Mouse (Mus musculus) kidney, adult 2 months (tissue): Measurements from ENCODE around the gene Slc25a47.

ENCODE experiments used
- CTCF ChIP-seq: fragments of 200-500 bp; conservative IDR thresholded peaks from 2 replicates; pipeline ENCODE4 v1.5.1; 2011; ENCODE audit warnings: low read depth, mild to moderate bottlenecking, control low read depth, low read length, moderate library complexity, mixed read lengths; ENCODE audit not compliant: insufficient read depth, insufficient read length
- POLR2A ChIP-seq: fragments of 200-500 bp; IDR thresholded peaks from one replicate; pipeline ENCODE4 v1.6.1; 2011; ENCODE audit warnings: low read depth, low read length, control low read depth

- TF ChIP-seq POLR2A: no peak
- TF ChIP-seq CTCF: no peak
Measured at GRCm38 (mm10) chr12:108809771-108810170, 26.1 kb upstream of the Slc25a47 start.
